Mouse (Mus musculus): ENCODE data around the gene Gpt2. TPM values are rescaled to one million over a fixed set of nuclear protein-coding genes. Genes with fewer than 3 reads are reported as not detected.

Gene Gpt2
- total RNA-seq, 2 experiments from 2014 or later: 303 to 317 TPM

GRCm38 (mm10) chr8:85481900-85482299 is 10.5 kb upstream of the Gpt2 start:
- DNase-seq: no peak
- intact Hi-C loops (cut with DNase I): no loop called here

- intact Hi-C loops (cut with DNase I): no loop called here
- no peak for DNase-seq
Measured at GRCm38 (mm10) chr8:85482427-85482826, 9.9 kb upstream of the Gpt2 start.

DNA sequence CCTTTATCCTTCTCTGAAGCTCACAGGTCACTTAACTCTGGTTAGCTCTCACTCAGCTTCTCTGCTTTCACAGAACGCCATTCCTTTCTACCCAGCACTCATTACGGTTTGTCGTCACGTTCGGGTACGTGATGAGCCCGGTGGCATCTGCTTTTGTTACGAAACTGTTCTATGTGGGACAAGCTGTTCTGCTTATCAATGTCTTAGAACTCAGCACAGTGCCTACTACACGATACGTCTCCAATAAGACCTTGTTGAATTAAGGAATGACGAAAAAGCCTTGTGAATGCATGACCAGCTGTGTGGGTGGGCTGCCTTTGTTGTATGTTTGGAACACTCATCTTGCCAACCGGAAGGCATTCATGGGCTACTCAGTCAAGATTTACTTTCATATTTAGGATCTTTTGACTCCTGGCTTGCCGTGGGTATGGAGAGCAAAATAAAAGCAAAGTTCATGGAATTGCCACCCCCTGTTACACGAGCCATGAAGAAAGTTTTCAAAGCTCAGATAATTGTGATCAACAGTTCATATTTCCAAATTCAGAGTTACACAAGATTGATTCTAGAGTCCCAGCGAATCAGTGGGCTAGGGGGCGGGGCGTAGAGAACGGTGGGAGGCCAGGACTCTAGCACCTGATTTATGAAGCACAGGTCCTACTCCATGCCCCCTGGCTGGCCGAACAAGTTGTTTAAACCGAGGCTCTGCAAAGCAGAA is 4.3 kb upstream of the Gpt2 start:
- DNase-seq: no peak
- intact Hi-C loops (cut with DNase I): no loop called here

- intact Hi-C loops (cut with DNase I): no loop called here
- no peak for DNase-seq
Measured at GRCm38 (mm10) chr8:85488631-85489030, 3.7 kb upstream of the Gpt2 start.

DNA sequence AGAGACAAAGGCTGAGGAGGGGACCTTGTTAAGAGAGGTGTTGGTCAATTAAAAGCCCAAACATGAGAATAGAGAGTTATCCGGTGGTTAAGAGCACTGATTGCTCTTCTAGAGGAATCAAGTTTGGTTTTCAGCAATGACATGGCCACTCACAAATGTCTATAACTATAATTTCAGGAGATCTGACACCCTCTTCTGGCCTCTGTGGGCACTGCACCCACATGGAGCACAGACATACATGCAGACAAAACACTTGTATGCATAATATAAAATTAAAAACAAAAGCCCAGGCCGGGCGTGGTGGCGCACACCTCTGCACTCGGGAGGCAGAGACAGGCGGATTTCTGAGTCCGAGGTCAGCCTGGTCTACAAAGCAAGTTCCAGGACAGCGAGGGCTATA is 2.8 kb upstream of the Gpt2 start:
- intact Hi-C loops (cut with DNase I): no loop called here
- DNase-seq: no peak

GRCm38 (mm10) chr8:85492940-85493931 is 860 bp downstream of the Gpt2 start:
- intact Hi-C loops (cut with DNase I): no loop called here
- DNase-seq: no peak

DNA sequence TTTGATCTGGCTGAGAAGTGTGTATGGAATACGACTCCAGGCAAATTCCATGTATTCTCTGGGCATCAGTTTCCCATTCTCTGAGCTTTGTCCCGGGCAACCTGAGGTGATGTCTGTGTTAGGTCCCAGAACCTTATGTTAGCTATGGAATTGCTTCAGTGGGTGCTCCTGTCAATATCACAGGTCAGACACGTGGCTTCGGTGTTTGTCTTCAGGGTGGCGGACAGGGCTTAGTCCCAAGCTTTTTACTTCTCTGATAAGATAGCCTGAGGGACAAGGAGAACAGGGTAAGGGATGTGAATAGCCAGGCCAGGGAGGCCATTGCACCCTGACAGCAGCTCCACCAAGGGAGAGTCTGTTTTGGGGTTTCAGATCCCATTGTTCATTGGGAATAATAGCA is 3.7 kb downstream of the Gpt2 start:
- intact Hi-C loops (cut with DNase I): no loop called here
- no peak for DNase-seq

DNA sequence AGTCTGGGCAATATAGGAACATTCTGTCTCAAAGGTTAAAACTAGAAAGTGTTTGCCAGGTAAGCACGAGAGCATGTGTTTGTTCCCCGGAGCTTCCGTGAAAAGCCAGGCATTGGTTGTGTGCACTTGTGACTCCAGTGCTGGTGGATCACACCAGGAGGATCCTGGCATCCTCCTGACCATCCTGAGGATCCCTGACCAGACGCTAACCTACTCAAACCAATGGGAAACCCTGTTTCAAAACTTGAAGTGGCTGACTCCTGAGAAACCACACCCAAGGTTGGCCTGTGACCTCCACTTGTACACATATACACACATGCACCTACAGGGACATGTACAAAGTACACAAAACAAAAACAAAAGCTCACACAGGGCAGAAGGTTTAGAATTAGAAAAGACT is 4.4 kb downstream of the Gpt2 start:
- DNase-seq: no peak

GRCm38 (mm10) chr8:85498577-85498976 is 6.2 kb downstream of the Gpt2 start:
- intact Hi-C loops (cut with DNase I): no loop called here
- DNase-seq: no peak

More for the DNA sequence above, 4.4 kb downstream of the Gpt2 start:
- intact Hi-C loops (cut with DNase I): no loop called here

DNA sequence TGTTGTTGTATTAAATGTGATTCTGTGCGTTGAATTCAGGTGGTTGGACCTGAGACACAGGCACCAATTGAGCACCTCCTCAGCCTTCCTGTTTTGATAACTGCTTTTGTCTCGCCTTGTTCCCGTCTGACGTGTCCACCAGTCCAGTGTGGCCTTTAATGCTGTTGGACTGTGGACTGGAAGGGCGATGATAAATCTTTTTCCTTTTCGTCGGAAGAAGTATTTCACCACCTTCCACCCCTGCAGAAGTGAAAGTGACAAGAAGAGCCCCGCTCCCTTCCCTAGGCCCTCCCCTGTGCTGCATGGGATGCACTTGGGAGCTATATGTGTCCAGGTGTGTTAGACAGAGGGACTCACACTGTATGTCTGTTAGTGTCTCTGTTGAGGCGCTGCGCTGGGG is 8.1 kb downstream of the Gpt2 start:
- intact Hi-C loops (cut with DNase I): no loop called here
- DNase-seq: no peak

GRCm38 (mm10) chr8:85500955-85501685 is 8.7 kb downstream of the Gpt2 start:
- no peak for DNase-seq
- intact Hi-C loops (cut with DNase I): no loop called here

DNA sequence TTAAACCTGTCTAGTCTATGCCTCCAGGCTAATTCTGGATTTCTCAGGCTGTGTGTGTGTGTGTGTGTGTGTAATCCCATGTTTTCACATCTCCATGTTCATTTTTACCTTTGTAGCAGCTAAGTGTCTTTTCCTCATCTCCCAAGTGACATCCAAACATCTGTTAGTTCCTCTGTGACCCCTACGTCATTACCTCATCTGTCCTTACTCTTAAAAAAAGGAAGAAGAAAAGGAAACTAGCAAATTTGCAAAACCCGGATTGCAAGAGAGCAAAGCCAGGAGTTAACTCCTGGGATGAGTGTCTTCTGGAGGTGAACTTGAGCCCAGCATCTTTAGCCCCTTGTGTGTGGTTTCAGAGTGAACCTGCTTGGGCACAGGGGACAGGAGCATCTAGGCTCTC is 10.0 kb downstream of the Gpt2 start:
- intact Hi-C loops (cut with DNase I): no loop called here
- DNase-seq: no peak

- intact Hi-C loops (cut with DNase I): no loop called here
- no peak for DNase-seq
Measured at GRCm38 (mm10) chr8:85503065-85503464, 10.7 kb downstream of the Gpt2 start.

DNA sequence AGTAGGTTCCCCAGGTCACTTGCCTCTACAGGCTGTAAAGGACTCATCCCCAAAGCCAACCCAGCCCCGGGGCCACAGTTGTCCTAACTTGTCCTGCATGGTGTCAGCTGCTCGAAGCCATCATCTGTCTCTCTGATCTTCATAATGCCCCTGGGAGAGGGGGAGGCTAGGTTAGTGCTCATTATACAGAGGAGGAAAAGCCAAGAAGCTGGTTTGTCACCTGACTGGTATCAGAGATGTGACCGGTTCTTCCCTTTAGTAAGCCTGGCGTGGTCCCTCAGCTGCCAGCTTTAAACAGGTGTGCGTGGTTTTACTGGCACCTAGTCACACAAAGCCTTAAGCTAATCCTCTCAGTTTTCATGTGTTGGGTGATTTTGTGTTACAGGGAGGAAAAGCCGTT is 12.3 kb downstream of the Gpt2 start:
- intact Hi-C loops (cut with DNase I): no loop called here
- no peak for DNase-seq

GRCm38 (mm10) chr8:85506620-85507019 is 14.2 kb downstream of the Gpt2 start:
- no peak for DNase-seq
- intact Hi-C loops (cut with DNase I): no loop called here

DNA sequence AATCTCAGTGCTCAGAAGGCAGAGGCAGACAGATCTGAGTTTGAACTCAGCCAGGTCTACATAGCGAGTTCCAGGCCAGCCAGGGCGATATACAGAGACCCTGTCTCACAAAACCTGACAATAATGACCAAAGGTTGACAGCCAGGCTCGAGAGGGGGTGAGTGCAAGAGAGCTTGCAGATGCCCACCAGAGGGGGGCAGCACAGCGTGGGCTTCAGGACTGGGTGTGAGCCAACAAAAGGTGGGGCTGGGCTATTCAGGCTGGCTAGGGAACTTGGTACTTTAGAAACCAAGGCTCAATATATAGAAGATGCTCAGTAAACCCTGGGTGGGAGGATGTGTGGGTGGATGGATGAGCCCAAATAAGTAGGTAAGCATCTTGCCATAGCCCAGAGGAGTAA is 16.3 kb downstream of the Gpt2 start:
- intact Hi-C loops (cut with DNase I): no loop called here
- DNase-seq: no peak

DNA sequence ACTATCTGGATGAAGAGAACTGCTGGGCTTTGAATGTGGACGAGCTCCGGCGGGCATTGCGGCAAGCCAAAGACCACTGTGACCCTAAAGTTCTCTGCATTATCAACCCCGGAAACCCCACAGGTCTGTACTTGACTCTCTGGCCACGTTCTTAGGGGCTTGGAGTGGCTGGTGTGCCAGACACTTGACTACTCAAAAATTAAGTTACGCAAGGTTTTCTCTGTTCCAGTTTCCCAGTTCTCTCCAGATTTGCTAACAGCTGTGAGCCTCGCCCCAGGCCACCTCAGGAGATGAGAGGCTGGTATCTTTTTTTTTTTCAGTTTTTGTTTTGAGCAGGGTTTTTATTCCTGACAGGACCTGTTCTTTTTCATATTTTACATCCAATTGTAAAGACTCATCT is 19.9 kb downstream of the Gpt2 start:
- no peak for DNase-seq
- intact Hi-C loops (cut with DNase I): no loop called here

GRCm38 (mm10) chr8:85513283-85513682 is 20.9 kb downstream of the Gpt2 start:
- peak in 1 of 2 experiments; percentile 29 for DNase-seq
- intact Hi-C loops (cut with DNase I): no loop called here

DNA sequence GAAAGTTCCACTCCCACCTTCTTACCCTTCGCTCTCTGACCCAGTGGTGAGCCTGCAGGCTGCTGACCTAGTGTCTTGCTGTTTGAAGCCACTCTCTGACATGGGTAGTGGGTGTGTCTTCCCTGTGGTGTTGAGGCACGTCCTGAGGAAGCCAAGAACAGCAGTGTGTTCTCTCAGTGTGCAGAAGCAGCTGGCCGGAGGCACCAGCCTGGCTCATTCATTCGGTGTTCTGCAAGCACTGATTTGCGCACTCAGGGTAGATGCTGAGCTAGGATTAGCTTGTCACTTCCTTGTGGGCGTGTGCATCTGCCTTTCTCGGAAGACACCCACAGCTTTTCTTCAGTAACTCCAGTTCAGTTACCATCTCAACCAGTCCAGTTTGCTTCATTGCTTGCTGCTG is 23.0 kb downstream of the Gpt2 start:
- peak in 1 of 2 experiments; percentile 42 for DNase-seq
- intact Hi-C loops (cut with DNase I): no loop called here

GRCm38 (mm10) chr8:85517336-85517735 is 25.0 kb downstream of the Gpt2 start:
- peak in 1 of 2 experiments; percentile 31 for DNase-seq

GRCm38 (mm10) chr8:85517956-85518355 is 25.6 kb downstream of the Gpt2 start:
- intact Hi-C loops (cut with DNase I): no loop called here

More at GRCm38 (mm10) chr8:85517336-85517735, 25.0 kb downstream of the Gpt2 start:
- intact Hi-C loops (cut with DNase I): no loop called here

More at GRCm38 (mm10) chr8:85517956-85518355, 25.6 kb downstream of the Gpt2 start:
- DNase-seq: no peak

All from gastrocnemius, postnatal 36 days (tissue).